Mouse (Mus musculus): ENCODE measurements around the gene Prkcd. TPM values are rescaled to one million over a fixed set of nuclear protein-coding genes. Genes with fewer than 3 reads are reported as not detected.

Gene Prkcd
- polyA plus RNA-seq, 1 experiment from 2014 or later = 54.0 TPM

- no peak for ATAC-seq (ENCODE audit: insufficient read depth)
- 88% methylated on average over 1 of the region's 1 CpGs for WGBS
Observed at GRCm38 (mm10) chr14:30655531-30655930, 29.5 kb upstream of the Prkcd start.

DNA sequence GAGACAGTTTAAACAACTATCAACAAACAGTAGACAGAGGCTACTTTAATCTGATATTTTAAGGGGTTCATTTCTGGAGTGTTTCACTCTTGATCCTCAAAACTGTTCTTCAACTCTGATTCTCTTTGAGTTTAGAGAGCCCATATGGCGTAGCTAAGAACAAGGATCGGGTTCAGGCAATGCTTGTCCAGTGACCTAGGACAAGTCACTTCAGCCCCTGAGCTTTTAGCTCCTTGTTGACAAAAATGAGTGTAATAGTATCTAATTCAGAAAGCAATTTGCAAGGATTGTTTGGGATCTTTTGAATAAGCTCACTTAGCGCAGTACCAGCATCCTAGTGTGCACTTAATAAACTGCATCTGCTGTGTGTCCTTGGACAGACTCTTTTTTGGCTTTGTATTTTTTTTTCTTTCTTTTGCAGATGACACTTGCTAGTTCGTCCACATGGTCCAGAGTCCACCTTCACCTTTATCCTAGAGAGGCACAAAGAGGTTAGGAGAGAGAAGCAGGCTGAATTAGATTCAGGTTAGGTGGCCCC is 28.8 kb upstream of the Prkcd start:
- H3K4me2 ChIP-seq = peak overlapping the region; percentile 82
- 41% methylated on average over 4 of the region's 4 CpGs for WGBS
- peak overlapping the region; percentile 86 for H3K4me3 ChIP-seq (ENCODE audit: low read depth, low read length)
- DNase-seq (no peak), ATAC-seq (ENCODE audit: insufficient read depth) (no peak)
- H3K4me1 ChIP-seq (ENCODE audit: insufficient read depth) = 0 out of 2 replicates have a peak, but pooled peaks cover 6% of the 10 kb centered on the region
- TF ChIP-seq CTCF (IDR thresholded peaks at IDR 0.05; ENCODE audit: low read depth) = no peak
- H3K27ac ChIP-seq (ENCODE audit: low read depth) = peak overlapping the region; percentile 82
- H3K27me3 ChIP-seq (ENCODE audit: insufficient read depth, low read length) = no peaks in the 10 kb centered on the region
- H3K9me3 ChIP-seq (ENCODE audit: low read depth, low read length) = no peaks in the 10 kb centered on the region
- H3K9ac ChIP-seq = peak overlapping the region; percentile 93
- H3K36me3 ChIP-seq (ENCODE audit: insufficient read depth) = peaks cover 15% of the 10 kb centered on the region; the same call in 1 of the 2 replicates

More at GRCm38 (mm10) chr14:30655531-30655930, 29.5 kb upstream of the Prkcd start:
- no peak overlapping the region for H3K4me3 ChIP-seq (ENCODE audit: low read depth, low read length)
- TF ChIP-seq CTCF (IDR thresholded peaks at IDR 0.05; ENCODE audit: low read depth) = no peak
- 0 out of 2 replicates have a peak, but pooled peaks cover 6% of the 10 kb centered on the region for H3K4me1 ChIP-seq (ENCODE audit: insufficient read depth)
- H3K4me2 ChIP-seq = no peak overlapping the region
- no peaks in the 10 kb centered on the region for H3K9me3 ChIP-seq (ENCODE audit: low read depth, low read length)
- no peak overlapping the region for H3K27ac ChIP-seq (ENCODE audit: low read depth)
- H3K36me3 ChIP-seq (ENCODE audit: insufficient read depth) = peaks cover 18% of the 10 kb centered on the region; the same call in 1 of the 2 replicates
- no peaks in the 10 kb centered on the region for H3K27me3 ChIP-seq (ENCODE audit: insufficient read depth, low read length)
- no peak overlapping the region for H3K9ac ChIP-seq
- no peak for DNase-seq

GRCm38 (mm10) chr14:30653943-30654659 is 28.1 kb upstream of the Prkcd start, which contains the start of gene Rft1:
TSS of gene Rft1 (plus strand) at chr14:30654360.
- peak; percentile 93 for ATAC-seq (ENCODE audit: insufficient read depth)
- WGBS = 2% methylated on average over 38 of the region's 38 CpGs

DNA sequence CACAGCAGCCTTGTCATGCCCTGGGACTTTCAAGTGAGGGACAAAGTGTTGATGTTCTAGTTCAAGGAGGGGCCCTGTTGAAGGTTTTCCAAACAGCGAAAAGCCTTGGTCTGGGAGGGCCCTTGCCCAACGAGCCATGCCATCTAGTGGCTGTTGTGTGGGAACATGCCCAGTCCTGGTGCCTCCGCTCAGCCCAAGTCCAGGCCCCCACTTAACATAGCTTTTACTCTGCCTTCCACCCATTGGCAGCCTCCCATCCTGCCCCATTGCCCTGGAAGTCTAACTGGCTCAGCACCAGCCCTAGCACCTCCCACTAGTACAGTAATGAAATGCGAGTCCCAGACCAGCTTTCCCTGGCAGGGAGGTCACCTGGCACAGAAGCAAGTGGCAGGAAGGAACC is 25.0 kb upstream of the Prkcd start:
- Histone ChIP-seq H3K27me3 (ENCODE audit: insufficient read depth, low read length) (no peaks in the 10 kb centered on the region), H3K4me2 (no peak overlapping the region), H3K4me3 (ENCODE audit: low read depth, low read length) (no peak overlapping the region), H3K4me1 (ENCODE audit: insufficient read depth) (0 out of 2 replicates have a peak, but pooled peaks cover 6% of the 10 kb centered on the region), H3K27ac (ENCODE audit: low read depth) (no peak overlapping the region), H3K36me3 (ENCODE audit: insufficient read depth) (no peaks in the 10 kb centered on the region), H3K9ac (no peak overlapping the region), H3K9me3 (ENCODE audit: low read depth, low read length) (no peaks in the 10 kb centered on the region)
- TF ChIP-seq CTCF (IDR thresholded peaks at IDR 0.05; ENCODE audit: low read depth) = peak; percentile 68
- peak; percentile 45 for ATAC-seq (ENCODE audit: insufficient read depth)
- DNase-seq = peak; percentile 68
- WGBS = 14% methylated on average over 4 of the region's 4 CpGs

More at GRCm38 (mm10) chr14:30653943-30654659, 28.1 kb upstream of the Prkcd start, which contains the start of gene Rft1:
- TF ChIP-seq CTCF (IDR thresholded peaks at IDR 0.05; ENCODE audit: low read depth) = peak; percentile 16; the same call in 1 of the 2 replicates
- peak within 1 kb of the TSS; percentile 86 for H3K4me3 ChIP-seq (ENCODE audit: low read depth, low read length)
- H3K9me3 ChIP-seq (ENCODE audit: low read depth, low read length) = no peaks in the 10 kb centered on the region
- H3K36me3 ChIP-seq (ENCODE audit: insufficient read depth) = peaks cover 8% of the 10 kb centered on the region; the same call in 1 of the 2 replicates
- no peaks in the 10 kb centered on the region for H3K27me3 ChIP-seq (ENCODE audit: insufficient read depth, low read length)
- H3K4me1 ChIP-seq (ENCODE audit: insufficient read depth) = 0 out of 2 replicates have a peak, but pooled peaks cover 6% of the 10 kb centered on the region
- peak within 1 kb of the TSS; percentile 93 for H3K9ac ChIP-seq
- H3K4me2 ChIP-seq = peak within 1 kb of the TSS; percentile 82
- peak within 1 kb of the TSS; percentile 82 for H3K27ac ChIP-seq (ENCODE audit: low read depth)
- DNase-seq = peak; percentile 99

- no peak for TF ChIP-seq CTCF (IDR thresholded peaks at IDR 0.05; ENCODE audit: low read depth)
- Histone ChIP-seq H3K4me2 (no peak overlapping the region), H3K9ac (no peak overlapping the region), H3K9me3 (ENCODE audit: low read depth, low read length) (no peaks in the 10 kb centered on the region), H3K27me3 (ENCODE audit: insufficient read depth, low read length) (no peaks in the 10 kb centered on the region), H3K4me3 (ENCODE audit: low read depth, low read length) (no peak overlapping the region), H3K27ac (ENCODE audit: low read depth) (no peak overlapping the region), H3K36me3 (ENCODE audit: insufficient read depth) (no peaks in the 10 kb centered on the region), H3K4me1 (ENCODE audit: insufficient read depth) (0 out of 2 replicates have a peak, but pooled peaks cover 1% of the 10 kb centered on the region)
- DNase-seq (no peak), ATAC-seq (ENCODE audit: insufficient read depth) (no peak)
- WGBS = 78% methylated on average over 8 of the region's 8 CpGs
Observed at GRCm38 (mm10) chr14:30649745-30650144, 23.7 kb upstream of the Prkcd start.

DNA sequence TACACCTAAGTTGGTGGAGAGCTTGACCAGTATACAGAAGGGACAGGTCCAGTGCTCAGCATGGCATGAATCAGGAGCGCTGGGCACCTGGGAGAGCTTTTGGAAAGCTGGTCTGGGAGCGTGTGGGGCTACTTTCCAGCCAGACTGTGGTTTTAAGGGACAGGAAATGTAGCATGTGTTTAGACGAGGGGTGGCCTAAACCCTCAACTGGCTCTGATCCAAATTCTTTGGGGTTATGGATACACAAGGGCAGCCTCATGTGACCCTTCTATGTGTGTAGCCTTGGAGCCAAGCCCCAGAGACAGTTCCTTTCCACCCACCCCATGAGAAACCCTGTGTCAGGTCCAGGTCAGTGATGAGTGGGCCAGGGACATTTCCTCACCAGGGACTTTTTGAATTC is 22.5 kb upstream of the Prkcd start:
- Histone ChIP-seq H3K9ac (no peak overlapping the region), H3K4me3 (ENCODE audit: low read depth, low read length) (no peak overlapping the region), H3K27ac (ENCODE audit: low read depth) (no peak overlapping the region), H3K4me1 (ENCODE audit: insufficient read depth) (no peaks in the 10 kb centered on the region), H3K9me3 (ENCODE audit: low read depth, low read length) (no peaks in the 10 kb centered on the region), H3K36me3 (ENCODE audit: insufficient read depth) (no peaks in the 10 kb centered on the region), H3K27me3 (ENCODE audit: insufficient read depth, low read length) (no peaks in the 10 kb centered on the region), H3K4me2 (no peak overlapping the region)
- 35% methylated on average over 3 of the region's 3 CpGs for WGBS
- ATAC-seq (ENCODE audit: insufficient read depth) = no peak
- no peak for TF ChIP-seq CTCF (IDR thresholded peaks at IDR 0.05; ENCODE audit: low read depth)
- peak; percentile 61 for DNase-seq

- Histone ChIP-seq H3K27ac (ENCODE audit: low read depth) (no peak overlapping the region), H3K4me3 (ENCODE audit: low read depth, low read length) (no peak overlapping the region), H3K4me1 (ENCODE audit: insufficient read depth) (no peaks in the 10 kb centered on the region), H3K4me2 (no peak overlapping the region), H3K9me3 (ENCODE audit: low read depth, low read length) (no peaks in the 10 kb centered on the region), H3K36me3 (ENCODE audit: insufficient read depth) (no peaks in the 10 kb centered on the region), H3K9ac (no peak overlapping the region), H3K27me3 (ENCODE audit: insufficient read depth, low read length) (no peaks in the 10 kb centered on the region)
- ATAC-seq (ENCODE audit: insufficient read depth) (no peak), DNase-seq (no peak)
- WGBS = 65% methylated on average over 1 of the region's 1 CpGs
- TF ChIP-seq CTCF (IDR thresholded peaks at IDR 0.05; ENCODE audit: low read depth) = no peak
Observed at GRCm38 (mm10) chr14:30646486-30646885, 20.5 kb upstream of the Prkcd start.
